Mouse (Mus musculus): Measurements from ENCODE around the gene Pfkfb4.

- TF ChIP-seq CTCF (conservative IDR thresholded peaks at IDR 0.05; ENCODE audit: insufficient read depth, insufficient read length, low read depth, low read length): no peak
- no peak for TF ChIP-seq POLR2A (IDR thresholded peaks at IDR 0.05; ENCODE audit: low read depth, low read length)
These were observed 35.7 kb upstream of the Pfkfb4 start for GRCm38 (mm10) chr9:108955846-108956245.
